Mouse (Mus musculus) heart, adult 2 months (tissue): Measurements from ENCODE around the gene Elk4.

Experiments used
- CTCF ChIP-seq: fragments of 200-600 bp; IDR thresholded peaks from 2 replicates; pipeline ENCODE4 v1.8.1; 2022; ENCODE audit warnings: antibody characterized with exemption, mild to moderate bottlenecking, moderate library complexity
- POLR2A ChIP-seq: fragments of 200-500 bp; IDR thresholded peaks from 2 replicates; pipeline ENCODE4 v1.6.1; 2011; ENCODE audit warnings: mild to moderate bottlenecking, low read depth, low read length, control low read depth; ENCODE audit not compliant: insufficient read depth

- TF ChIP-seq CTCF (peak; percentile 14; the same call in 1 of the 2 replicates), POLR2A (peak; percentile 46; the same call in 1 of the 2 replicates)
Measured at GRCm38 (mm10) chr1:132040201-132040621, 32.8 kb downstream of the Elk4 start.
